Mouse (Mus musculus) layer of hippocampus, adult 6 months (tissue): Measurements from ENCODE around the gene Cdkl4. TPM values are rescaled to one million over a fixed set of nuclear protein-coding genes. Genes with fewer than 3 reads are reported as not detected.

Experiments
- long read RNA-seq, 2 experiments: library from polyadenylated mRNA; unstranded; transcript quantifications; one replicate each; pipeline ENCODE4 v2.0.0; 2019 to 2020
- polyA plus RNA-seq: library from polyadenylated mRNA; unstranded; fragments of <200 nt; fragmentation: Nextera tagmentation; gene quantifications from 2 replicates; pipeline ENCODE4 v1.2.3, GENCODE M21; 2021

Cdkl4 gene
- 13.4 and 16.5 TPM in 2 replicates for polyA plus RNA-seq
- long read RNA-seq, experiment 1, transcript Cdkl4-202 (10 exons, 1,991 nt): major isoform, 11 of 27 reads
- long read RNA-seq, experiment 1, transcript Cdkl4-203 (10 exons, 3,078 nt): minor isoform, 7 of 27 reads
- long read RNA-seq, experiment 1, partial matches to known transcripts: 5 of 27 reads
- long read RNA-seq, experiment 1, other reads (novel, unspliced or antisense): 4 of 27 reads
- long read RNA-seq, experiment 2, transcript Cdkl4-202 (10 exons, 1,991 nt): major isoform, 51 of 89 reads
- long read RNA-seq, experiment 2, transcript Cdkl4-203 (10 exons, 3,078 nt): minor isoform, 21 of 89 reads
- long read RNA-seq, experiment 2, partial matches to known transcripts: 3 of 89 reads
- long read RNA-seq, experiment 2, other reads (novel, unspliced or antisense): 14 of 89 reads

GRCm38 (mm10) chr17:80577639-80578038 is at the start of gene Cdkl4:
Gene Cdkl4 (minus strand): TSS chr17:80577813.

GRCm38 (mm10) chr17:80480031-80480854 is 97.4 kb downstream of the Cdkl4 start, which contains the start of gene Sos1:
Gene Sos1 (minus strand): TSS chr17:80480453.

Other genes starting within 250 kb of the Cdkl4 start
- gene Gm10190, start 204.3 kb downstream of the Cdkl4 start, polyA plus RNA-seq: 1.0 TPM in 1 of 2 replicates, not detected in the other
- 3.1 TPM in 2 replicates for gene Sos1, start 97.4 kb downstream of the Cdkl4 start, polyA plus RNA-seq
- 8.9 and 10.4 TPM in 2 replicates for gene Map4k3, start 150.7 kb upstream of the Cdkl4 start, polyA plus RNA-seq